Mouse (Mus musculus): ENCODE data around the gene Fcho1. TPM values are rescaled to one million over a fixed set of nuclear protein-coding genes. Genes with fewer than 3 reads are reported as not detected.
"Not testable (repeated sequence)": the region's sequence is repeated elsewhere in the genome, so short reads cannot be mapped to it uniquely, and the experiment has no call there.

Gene Fcho1
- polyA plus RNA-seq, 1 experiment from 2014 or later: 6.1 TPM

DNA sequence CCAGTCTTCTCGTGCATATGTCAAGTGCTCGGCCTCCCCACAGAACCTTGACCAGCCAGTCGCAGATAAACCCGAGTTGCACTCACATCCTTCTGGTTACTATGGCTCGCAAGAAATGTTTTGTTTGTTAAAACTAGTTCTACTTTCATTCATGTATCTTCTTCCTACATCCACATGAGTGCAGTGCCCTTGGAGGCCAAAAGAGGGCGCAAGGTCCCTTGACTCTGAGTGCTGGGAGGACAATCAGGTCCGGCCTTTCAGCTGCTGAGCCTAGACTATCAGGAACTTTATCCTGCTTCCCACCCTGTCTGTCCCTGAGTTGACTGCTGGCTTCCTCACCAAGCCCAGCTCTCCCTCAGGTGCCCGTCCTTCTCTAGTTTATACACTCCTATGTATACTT is 17.6 kb downstream of the Fcho1 start:
- Histone ChIP-seq H3K4me3 (replicated peaks; ENCODE audit: low read length) (no peak overlapping the region), H3K9ac (ENCODE audit: low read length) (no peak overlapping the region), H3K36me3 (ENCODE audit: control insufficient read depth, insufficient read depth, low read length) (no peaks in the 10 kb centered on the region), H3K4me2 (ENCODE audit: low read depth, low read length) (no peak overlapping the region), H3K27ac (ENCODE audit: low read length) (no peak overlapping the region), H3K27me3 (ENCODE audit: control insufficient read depth, insufficient read depth, low read length) (peaks cover 4% of the 10 kb centered on the region), H3K9me3 (replicated peaks; ENCODE audit: control insufficient read depth, low read length) (no peaks in the 10 kb centered on the region), H3K4me1 (ENCODE audit: control insufficient read depth, insufficient read depth, low read length) (0 out of 2 replicates have a peak, but pooled peaks cover 2% of the 10 kb centered on the region)
- ATAC-seq (ENCODE audit: insufficient read depth, low FRiP score): no peak
- 41% methylated on average over 8 of the region's 8 CpGs for WGBS

DNA sequence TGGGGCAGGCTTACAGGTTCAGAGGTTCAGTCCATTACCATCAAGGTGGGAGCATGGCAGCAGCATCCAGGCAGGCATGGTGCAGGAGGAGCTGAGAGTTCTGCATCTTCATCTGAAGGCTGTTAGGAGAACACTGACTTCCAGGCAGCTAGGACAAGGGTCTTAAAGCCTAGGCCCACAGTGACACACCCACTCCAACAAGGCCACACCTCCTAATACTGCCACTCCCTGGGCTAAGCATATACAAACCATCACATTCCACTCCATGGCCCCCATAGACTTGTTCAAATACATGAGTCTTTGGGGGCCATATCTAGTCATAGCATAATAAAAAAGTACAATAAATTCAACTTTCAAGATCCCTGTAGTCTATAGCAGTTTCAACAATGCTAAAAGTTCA is 22.1 kb downstream of the Fcho1 start:
- Histone ChIP-seq H3K27me3 (ENCODE audit: control insufficient read depth, insufficient read depth, low read length) (peaks cover 18% of the 10 kb centered on the region), H3K27ac (ENCODE audit: low read length) (peak overlapping the region; percentile 77; the same call in 1 of the 2 replicates), H3K4me1 (ENCODE audit: control insufficient read depth, insufficient read depth, low read length) (peaks cover 15% of the 10 kb centered on the region)
- ATAC-seq (ENCODE audit: insufficient read depth, low FRiP score); H3K4me2 ChIP-seq (ENCODE audit: low read depth, low read length); H3K9me3 ChIP-seq (replicated peaks; ENCODE audit: control insufficient read depth, low read length); H3K9ac ChIP-seq (ENCODE audit: low read length); H3K36me3 ChIP-seq (ENCODE audit: control insufficient read depth, insufficient read depth, low read length); H3K4me3 ChIP-seq (replicated peaks; ENCODE audit: low read length): not testable (repeated sequence)

DNA sequence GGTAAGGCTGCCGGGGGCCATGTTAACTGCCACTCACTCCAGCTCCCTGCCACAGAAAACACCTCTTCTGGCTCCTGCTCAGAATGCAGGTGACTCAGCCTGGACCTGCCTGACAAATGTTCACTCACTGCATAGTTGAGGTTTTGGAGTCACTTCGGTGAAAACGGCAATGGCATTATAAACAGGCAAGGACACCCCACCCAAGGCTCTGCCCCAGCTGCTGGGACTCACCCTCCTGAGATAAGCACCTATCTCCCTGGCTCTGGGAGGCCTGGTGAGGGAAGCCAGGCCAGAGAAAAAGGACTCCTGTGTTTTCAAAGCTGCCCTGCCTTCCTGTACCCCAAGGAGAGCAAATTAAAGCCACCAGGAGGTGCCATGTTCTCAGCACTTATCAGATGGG is 22.6 kb downstream of the Fcho1 start:
- peaks cover 18% of the 10 kb centered on the region for H3K27me3 ChIP-seq (ENCODE audit: control insufficient read depth, insufficient read depth, low read length)
- H3K4me2 ChIP-seq (ENCODE audit: low read depth, low read length): 0 out of 2 replicates have a peak overlapping the region, but pooled peaks have one; percentile 3
- no peaks in the 10 kb centered on the region for H3K9me3 ChIP-seq (replicated peaks; ENCODE audit: control insufficient read depth, low read length)
- H3K9ac ChIP-seq (ENCODE audit: low read length): peak overlapping the region; percentile 9; the same call in 1 of the 2 replicates
- no peaks in the 10 kb centered on the region for H3K36me3 ChIP-seq (ENCODE audit: control insufficient read depth, insufficient read depth, low read length)
- peak; percentile 66; the same call in 1 of the 2 replicates for ATAC-seq (ENCODE audit: insufficient read depth, low FRiP score)
- H3K4me3 ChIP-seq (replicated peaks; ENCODE audit: low read length): no peak overlapping the region
- H3K27ac ChIP-seq (ENCODE audit: low read length): peak overlapping the region; percentile 77
- WGBS: 63% methylated on average over 3 of the region's 3 CpGs
- H3K4me1 ChIP-seq (ENCODE audit: control insufficient read depth, insufficient read depth, low read length): peaks cover 15% of the 10 kb centered on the region

DNA sequence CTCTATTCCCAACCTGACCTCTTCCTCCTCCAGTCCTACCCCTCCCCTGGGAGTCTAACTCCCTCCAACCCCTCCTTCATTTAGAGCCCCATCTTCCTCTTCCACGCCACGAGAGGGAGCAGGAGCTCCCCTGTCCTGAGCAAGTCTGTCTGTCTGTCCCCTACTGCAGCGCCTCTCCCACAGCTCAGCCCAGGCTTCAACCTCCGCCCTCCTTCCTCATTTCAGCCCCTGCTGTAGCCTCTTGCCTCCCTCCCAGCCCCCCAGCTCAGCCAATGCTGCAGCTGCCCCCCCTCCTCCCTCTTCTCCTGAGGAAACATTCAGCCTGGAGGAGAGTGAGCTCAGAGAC is 23.5 kb downstream of the Fcho1 start:
- Histone ChIP-seq H3K9me3 (replicated peaks; ENCODE audit: control insufficient read depth, low read length) (no peaks in the 10 kb centered on the region), H3K4me3 (replicated peaks; ENCODE audit: low read length) (no peak overlapping the region), H3K27me3 (ENCODE audit: control insufficient read depth, insufficient read depth, low read length) (peaks cover 19% of the 10 kb centered on the region), H3K4me2 (ENCODE audit: low read depth, low read length) (peak overlapping the region; percentile 53; the same call in 1 of the 2 replicates), H3K27ac (ENCODE audit: low read length) (peak overlapping the region; percentile 77), H3K36me3 (ENCODE audit: control insufficient read depth, insufficient read depth, low read length) (no peaks in the 10 kb centered on the region), H3K9ac (ENCODE audit: low read length) (no peak overlapping the region; the same call in 1 of the 2 replicates), H3K4me1 (ENCODE audit: control insufficient read depth, insufficient read depth, low read length) (peaks cover 15% of the 10 kb centered on the region)
- 28% methylated on average over 4 of the region's 4 CpGs for WGBS
- peak; percentile 31; the same call in 1 of the 2 replicates for ATAC-seq (ENCODE audit: insufficient read depth, low FRiP score)

DNA sequence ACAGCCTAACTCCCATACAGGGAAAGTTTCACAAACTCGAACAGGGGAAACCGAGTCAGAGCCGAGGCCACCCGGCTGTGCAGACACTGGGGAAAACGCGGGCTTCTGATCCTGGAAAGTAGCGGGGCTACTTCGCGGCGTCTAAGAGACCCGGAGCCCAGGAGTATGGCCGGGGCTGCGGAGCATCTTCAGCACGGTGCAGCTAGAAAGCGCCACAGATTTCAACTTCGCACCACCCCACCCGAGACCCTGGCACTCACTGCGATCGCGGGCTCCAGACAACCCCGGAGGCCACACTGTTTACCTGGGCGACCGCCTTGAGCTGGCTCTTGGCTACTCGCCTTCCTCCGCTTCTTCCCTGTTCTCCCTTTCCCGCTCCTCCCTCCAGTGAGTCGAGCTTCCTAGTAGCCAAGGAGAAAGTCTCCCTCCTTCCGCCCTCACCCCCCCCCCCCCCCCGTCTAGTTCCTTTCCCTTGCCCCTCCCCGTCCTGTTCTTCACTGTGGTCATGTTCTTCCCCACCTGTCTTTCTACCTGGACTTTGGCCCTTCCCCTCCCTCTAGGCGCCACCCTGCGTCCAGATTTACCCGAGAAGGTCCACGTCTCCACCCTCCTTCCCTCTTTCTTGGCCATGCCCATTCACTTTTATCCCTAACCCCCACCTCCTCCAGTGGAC is 24.0 kb downstream of the Fcho1 start, which contains the start of gene B3gnt3:
B3gnt3 (minus strand) TSS at position 376 of the 673 bp plus-strand sequence.
- ATAC-seq (ENCODE audit: insufficient read depth, low FRiP score): peak; percentile 59; the same call in 1 of the 2 replicates
- Histone ChIP-seq H3K4me1 (ENCODE audit: control insufficient read depth, insufficient read depth, low read length) (peaks cover 15% of the 10 kb centered on the region), H3K9ac (ENCODE audit: low read length) (peak within 1 kb of the TSS; percentile 48), H3K27ac (ENCODE audit: low read length) (peak within 1 kb of the TSS; percentile 77), H3K27me3 (ENCODE audit: control insufficient read depth, insufficient read depth, low read length) (peaks cover 21% of the 10 kb centered on the region), H3K9me3 (replicated peaks; ENCODE audit: control insufficient read depth, low read length) (no peaks in the 10 kb centered on the region), H3K4me2 (ENCODE audit: low read depth, low read length) (peak within 1 kb of the TSS; percentile 53), H3K36me3 (ENCODE audit: control insufficient read depth, insufficient read depth, low read length) (no peaks in the 10 kb centered on the region), H3K4me3 (replicated peaks; ENCODE audit: low read length) (peak within 1 kb of the TSS; percentile 46)
- WGBS: 15% methylated on average over 31 of the region's 34 CpGs

DNA sequence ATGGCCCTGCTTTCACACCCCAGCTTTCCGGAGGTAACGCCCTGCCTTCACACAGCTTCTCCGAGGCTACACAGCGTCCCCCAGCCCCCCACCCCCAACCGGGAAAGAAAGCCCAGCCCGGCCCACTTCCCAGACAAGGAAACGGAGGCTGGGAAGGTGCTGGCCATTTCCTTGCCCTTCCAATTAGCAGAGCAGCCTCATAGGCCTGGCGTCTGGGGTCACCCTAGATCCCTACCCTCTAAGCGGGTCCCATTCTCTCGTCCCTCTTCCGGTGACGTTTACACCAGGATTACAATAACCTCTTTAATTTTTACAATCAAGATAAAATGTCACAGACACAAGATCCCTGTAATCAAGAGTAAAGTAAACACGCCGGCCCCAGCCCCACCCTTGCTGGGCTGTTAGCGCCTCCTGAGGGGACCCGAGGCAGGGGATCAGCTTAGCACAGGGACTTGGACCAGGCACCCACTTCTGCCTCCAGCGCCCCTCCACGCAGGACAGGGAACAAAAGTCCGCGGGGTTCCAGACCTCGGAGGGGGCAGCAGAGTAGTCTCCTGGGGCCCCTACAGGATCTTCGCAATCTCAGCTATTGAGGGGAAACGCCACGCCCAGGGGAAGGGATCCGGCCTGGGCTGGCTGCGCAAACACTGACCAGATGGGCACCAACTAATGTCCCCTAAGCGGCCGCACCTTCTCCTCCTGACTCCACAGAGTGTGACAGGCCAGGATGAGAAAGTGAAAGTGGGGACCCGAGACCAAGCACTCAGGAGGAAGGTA is 24.8 kb downstream of the Fcho1 start:
- H3K4me2 ChIP-seq (ENCODE audit: low read depth, low read length): peak overlapping the region; percentile 53
- H3K27me3 ChIP-seq (ENCODE audit: control insufficient read depth, insufficient read depth, low read length): peaks cover 21% of the 10 kb centered on the region
- H3K4me1 ChIP-seq (ENCODE audit: control insufficient read depth, insufficient read depth, low read length): peaks cover 15% of the 10 kb centered on the region
- ATAC-seq (ENCODE audit: insufficient read depth, low FRiP score): peak; percentile 22; the same call in 1 of the 2 replicates
- H3K4me3 ChIP-seq (replicated peaks; ENCODE audit: low read length): peak overlapping the region; percentile 46
- peak overlapping the region; percentile 48 for H3K9ac ChIP-seq (ENCODE audit: low read length)
- 6% methylated on average over 29 of the region's 29 CpGs for WGBS
- H3K36me3 ChIP-seq (ENCODE audit: control insufficient read depth, insufficient read depth, low read length): no peaks in the 10 kb centered on the region
- H3K27ac ChIP-seq (ENCODE audit: low read length): 0 out of 2 replicates have a peak overlapping the region, but pooled peaks have one; percentile 26
- no peaks in the 10 kb centered on the region for H3K9me3 ChIP-seq (replicated peaks; ENCODE audit: control insufficient read depth, low read length)

DNA sequence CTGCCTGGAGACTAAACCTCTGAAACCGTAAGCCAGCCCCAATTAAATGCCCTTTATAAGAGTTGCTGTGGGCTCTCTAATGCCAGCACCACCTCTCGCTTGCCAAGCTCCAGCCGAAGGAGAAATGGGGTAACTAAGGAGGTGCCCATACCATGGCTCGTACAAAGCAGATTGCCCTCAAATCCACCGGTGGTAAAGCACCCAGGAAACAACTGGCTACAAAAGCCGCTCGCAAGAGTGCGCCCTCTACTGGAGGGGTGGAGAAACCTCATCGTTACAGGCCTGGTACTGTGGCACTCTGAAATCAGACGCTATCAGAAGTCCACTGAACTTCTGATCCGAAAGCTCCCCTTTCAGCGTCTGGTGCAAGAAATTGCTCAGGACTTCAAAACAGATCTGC is 30.1 kb downstream of the Fcho1 start:
- ATAC-seq (ENCODE audit: insufficient read depth, low FRiP score): not testable (repeated sequence)

DNA sequence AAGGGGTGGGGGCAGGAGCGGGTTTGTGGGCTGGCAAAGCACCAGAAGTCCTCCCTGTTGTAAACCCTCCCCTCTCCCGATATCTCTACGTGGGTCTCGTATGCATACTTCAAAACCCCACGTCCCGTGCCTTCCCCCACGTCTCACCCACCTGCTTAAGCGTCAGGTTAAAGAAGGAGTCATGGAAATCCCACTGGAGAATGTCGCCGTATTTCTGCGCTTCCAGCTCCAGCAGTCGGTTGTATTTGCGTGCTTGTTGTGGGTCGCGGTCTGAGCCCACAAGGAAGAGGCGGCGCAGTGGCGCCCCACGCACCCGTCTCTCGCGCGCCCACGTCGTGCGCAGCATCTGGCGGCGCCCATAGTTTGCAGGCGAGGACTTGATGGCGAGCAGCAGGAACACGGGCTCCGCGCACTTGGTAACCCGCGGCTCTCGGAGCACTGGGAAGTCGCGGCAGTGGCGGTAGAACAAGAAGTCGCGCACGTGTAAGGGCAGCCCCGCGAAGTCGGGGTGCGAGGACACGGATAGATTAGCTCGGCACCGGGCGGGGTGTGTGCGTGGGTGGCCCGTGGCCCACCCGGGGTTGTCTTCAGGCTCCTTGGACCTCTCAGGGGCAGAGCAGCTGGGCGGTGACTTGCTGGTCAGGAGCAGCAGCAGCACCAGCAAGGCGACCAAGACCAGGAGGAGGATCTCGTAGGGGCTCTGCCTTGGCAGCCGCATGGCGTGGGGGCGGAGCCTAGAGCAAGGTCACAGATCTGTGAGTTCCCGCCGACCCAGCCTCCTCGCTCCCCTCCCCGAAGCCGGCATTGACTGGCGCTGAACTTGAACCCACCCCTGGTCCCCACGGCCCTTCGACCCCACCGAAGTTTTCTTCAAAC is 32.1 kb downstream of the Fcho1 start:
- 14% methylated on average over 68 of the region's 68 CpGs for whole genome bisulfite sequencing
- peak overlapping the region; percentile 18 for H3K4me3 ChIP-seq (replicated peaks; ENCODE audit: low read length)
- no peak overlapping the region for H3K27ac ChIP-seq (ENCODE audit: low read length)
- peaks cover 6% of the 10 kb centered on the region for H3K4me1 ChIP-seq (ENCODE audit: control insufficient read depth, insufficient read depth, low read length)
- ATAC-seq (ENCODE audit: insufficient read depth, low FRiP score): peak; percentile 14; the same call in 1 of the 2 replicates
- no peak overlapping the region for H3K9ac ChIP-seq (ENCODE audit: low read length)
- H3K9me3 ChIP-seq (replicated peaks; ENCODE audit: control insufficient read depth, low read length): no peaks in the 10 kb centered on the region
- peak overlapping the region; percentile 33 for H3K4me2 ChIP-seq (ENCODE audit: low read depth, low read length)
- peaks cover 67% of the 10 kb centered on the region for H3K27me3 ChIP-seq (ENCODE audit: control insufficient read depth, insufficient read depth, low read length)
- H3K36me3 ChIP-seq (ENCODE audit: control insufficient read depth, insufficient read depth, low read length): no peaks in the 10 kb centered on the region

More for the DNA sequence above, 30.1 kb downstream of the Fcho1 start:
- peaks cover 52% of the 10 kb centered on the region for H3K27me3 ChIP-seq (ENCODE audit: control insufficient read depth, insufficient read depth, low read length)
- not testable (repeated sequence) for H3K4me1 ChIP-seq (ENCODE audit: control insufficient read depth, insufficient read depth, low read length); H3K27ac ChIP-seq (ENCODE audit: low read length); H3K9me3 ChIP-seq (replicated peaks; ENCODE audit: control insufficient read depth, low read length); H3K4me2 ChIP-seq (ENCODE audit: low read depth, low read length); H3K9ac ChIP-seq (ENCODE audit: low read length); H3K4me3 ChIP-seq (replicated peaks; ENCODE audit: low read length); H3K36me3 ChIP-seq (ENCODE audit: control insufficient read depth, insufficient read depth, low read length)
- WGBS: 69% methylated on average over 12 of the region's 12 CpGs
